Mouse (Mus musculus) liver, postnatal 0 days (tissue): ENCODE measurements at regions not wholly inside any gene's neighbourhood (a gene's known extent, or its start where the extent isn't known, plus 50 kb on each side); places are given as distances from the start of the nearest gene placed in this dataset.
"Not testable (repeated sequence)": the region's sequence is repeated elsewhere in the genome, so short reads cannot be mapped to it uniquely, and the experiment has no call there.

ENCODE experiments used
- CTCF ChIP-seq: sonication (generic); IDR thresholded peaks from 2 replicates; pipeline ENCODE4 v1.5.1; 2016; ENCODE audit warnings: antibody characterized with exemption, low read depth
- EP300 ChIP-seq: IDR thresholded peaks from 2 replicates; pipeline ENCODE4 v1.6.1; 2016; ENCODE audit warnings: antibody characterized with exemption, low read depth, mild to moderate bottlenecking

- TF ChIP-seq EP300, CTCF: not testable (repeated sequence)
These were observed 226.6 kb downstream of the Aasdhppt start for GRCm38 (mm10) chr9:4082668-4083067.
